In genomic region chr7:131970255-131970654, GRCm38 (mm10) we compare ENCODE assay signal across 20 mouse cellular contexts. TPM values are rescaled to one million over a fixed set of nuclear protein-coding genes. Genes with fewer than 3 reads are reported as not detected.
DNase-seq lines count a peak whose midpoint lies in the region; ATAC-seq and TF ChIP-seq lines count a peak whose summit lies in the region.
"Had no signal": no experiment of that assay in that cellular context is flagged by ENCODE, and none has a peak within 500 bp of the region (broad histone marks: within the 10 kb centered on the region; RNA-seq: fewer than 3 reads in every experiment).

No protein-coding gene starts in this region.

- intact Hi-C loops in left cerebral cortex, adult 2 months (cut with DNase I), result no loop called here
- intact Hi-C loops in left cerebral cortex, postnatal 4 days (cut with DNase I), result no loop called here

- H3K9me3 ChIP-seq in forebrain, embryonic 13.5 days (replicated peaks), result no peaks in the 10 kb centered on the region
- H3K9me3 ChIP-seq in forebrain, embryonic 10.5 days, result no peaks in the 10 kb centered on the region
- H3K9me3 ChIP-seq in midbrain, embryonic 15.5 days, result no peaks in the 10 kb centered on the region
- H3K9me3 ChIP-seq: embryonic facial prominence, embryonic 13.5 days; heart, embryonic 13.5 days; midbrain, embryonic 12.5 days; neural tube, embryonic 12.5 days had no signal

- no peak for ATAC-seq in forebrain, embryonic 13.5 days
- peak; percentile 88 for ATAC-seq in common myeloid progenitor, adult 5-6 weeks (replicated peaks; ENCODE audit: low read depth, poor library complexity, severe bottlenecking)
- no peak for ATAC-seq in midbrain, embryonic 15.5 days (replicated peaks)
- ATAC-seq: activated CD4-positive, CD25-positive, alpha-beta regulatory T cell, adult 4 months; liver, postnatal 0 days had no signal

- H3K4me2 ChIP-seq in forebrain, embryonic 13.5 days, result peak overlapping the region; percentile 66
- H3K4me2 ChIP-seq in midbrain, embryonic 15.5 days, result peak overlapping the region; percentile 60
- H3K4me2 ChIP-seq: embryonic facial prominence, embryonic 13.5 days; heart, embryonic 13.5 days; midbrain, embryonic 12.5 days had no signal

- H3K27me3 ChIP-seq in forebrain, embryonic 13.5 days, result peaks cover 46% of the 10 kb centered on the region
- peaks cover 46% of the 10 kb centered on the region for H3K27me3 ChIP-seq in forebrain, embryonic 10.5 days (ENCODE audit: poor library complexity, severe bottlenecking)
- no peaks in the 10 kb centered on the region; the same call in 1 of the 2 replicates for H3K27me3 ChIP-seq in midbrain, embryonic 15.5 days (replicated peaks)

- no peak for TF ChIP-seq CTCF in left cerebral cortex, adult 2 months (IDR thresholded peaks at IDR 0.05)

- no peak overlapping the region for H3K4me3 ChIP-seq in forebrain, embryonic 13.5 days
- no peak overlapping the region for H3K4me3 ChIP-seq in forebrain, embryonic 10.5 days
- H3K4me3 ChIP-seq in left cerebral cortex, adult 2 months, result peak overlapping the region; percentile 72
- H3K4me3 ChIP-seq in midbrain, embryonic 15.5 days, result no peak overlapping the region; the same call in 1 of the 2 replicates
- H3K4me3 ChIP-seq: embryonic facial prominence, embryonic 13.5 days; heart, embryonic 13.5 days; midbrain, embryonic 12.5 days; neural tube, embryonic 12.5 days had no signal

- H3K4me1 ChIP-seq in forebrain, embryonic 13.5 days, result peaks cover 17% of the 10 kb centered on the region
- H3K4me1 ChIP-seq in forebrain, embryonic 10.5 days, result peaks cover 17% of the 10 kb centered on the region
- H3K4me1 ChIP-seq in midbrain, embryonic 15.5 days, result peaks cover 17% of the 10 kb centered on the region
- H3K4me1 ChIP-seq: heart, embryonic 13.5 days had no signal

- H3K36me3 ChIP-seq in forebrain, embryonic 13.5 days (ENCODE audit: poor library complexity, severe bottlenecking), result no peaks in the 10 kb centered on the region
- no peaks in the 10 kb centered on the region for H3K36me3 ChIP-seq in forebrain, embryonic 10.5 days (replicated peaks)
- no peaks in the 10 kb centered on the region for H3K36me3 ChIP-seq in midbrain, embryonic 15.5 days (replicated peaks)
- H3K36me3 ChIP-seq: embryonic facial prominence, embryonic 13.5 days; heart, embryonic 13.5 days; midbrain, embryonic 12.5 days; neural tube, embryonic 12.5 days had no signal

- no peak for DNase-seq in forebrain, embryonic 10.5 days (ENCODE audit: extremely low spot score, low spot score)
- no peak for DNase-seq in left cerebral cortex, adult 2 months (ENCODE audit: extremely low spot score in 1 of 2, low spot score in 2 of 2)
- no peak for DNase-seq in left cerebral cortex, postnatal 4 days
- no peak for DNase-seq in ovary, postnatal 14 days (ENCODE audit: low spot score)
- no peak for DNase-seq in cerebellum, adult 8-10 months
- DNase-seq: adrenal gland, postnatal 36 days; gastrocnemius, postnatal 25 days; kidney, adult 2 months; liver, postnatal 0 days; right cerebral cortex, postnatal 25 days; thymus, postnatal 4 days had no signal

- WGBS in forebrain, embryonic 13.5 days, result 69% methylated on average over 3 of the region's 3 CpGs
- WGBS in forebrain, embryonic 10.5 days, result 81% methylated on average over 3 of the region's 3 CpGs
- WGBS in midbrain, embryonic 15.5 days, result 63% methylated on average over 3 of the region's 3 CpGs

- H3K9ac ChIP-seq in forebrain, embryonic 13.5 days, result no peak overlapping the region
- no peak overlapping the region for H3K9ac ChIP-seq in midbrain, embryonic 15.5 days
- H3K9ac ChIP-seq: embryonic facial prominence, embryonic 13.5 days; heart, embryonic 13.5 days; liver, postnatal 0 days; midbrain, embryonic 12.5 days; neural tube, embryonic 12.5 days had no signal

- no peak overlapping the region for H3K27ac ChIP-seq in forebrain, embryonic 13.5 days
- no peak overlapping the region for H3K27ac ChIP-seq in forebrain, embryonic 10.5 days
- H3K27ac ChIP-seq in left cerebral cortex, adult 2 months, result peak overlapping the region; percentile 67; the same call in 1 of the 2 replicates
- H3K27ac ChIP-seq in midbrain, embryonic 15.5 days, result no peak overlapping the region
- H3K27ac ChIP-seq: embryonic facial prominence, embryonic 13.5 days; heart, embryonic 13.5 days; midbrain, embryonic 12.5 days; neural tube, embryonic 12.5 days had no signal

RNA-seq across cellular contexts. Expression of gene Gpr26, which starts 4.0 kb away (rescaled TPM):
- 1.2 and 1.5 TPM in 2 replicates for polyA plus RNA-seq in forebrain, embryonic 13.5 days (2015; fragmentation: Nextera tagmentation; extraction: Ambion mirVana)
- polyA plus RNA-seq in forebrain, embryonic 10.5 days (2016; fragmentation: Nextera tagmentation; extraction: Ambion mirVana), result 0.02 TPM in 1 of 2 replicates, not detected in the other
- total RNA-seq in left cerebral cortex, adult 2 months (2021), result 100 to 1,000 TPM; 127 to 134 TPM
- 10 to 100 TPM; 49.3 to 52.4 TPM for total RNA-seq in left cerebral cortex, postnatal 4 days (2021)
- total RNA-seq in common myeloid progenitor, adult 5-6 weeks (2017), result not detected in 2 replicates
- polyA plus RNA-seq in midbrain, embryonic 15.5 days (2015; fragmentation: Nextera tagmentation; extraction: Ambion mirVana), result 3.0 and 3.2 TPM in 2 replicates
- total RNA-seq: adrenal gland, postnatal 36 days; gastrocnemius, postnatal 25 days had no signal
- polyA plus RNA-seq: activated CD4-positive, CD25-positive, alpha-beta regulatory T cell, adult 4 months; heart, embryonic 13.5 days; kidney, adult 2 months; large intestine, adult 2 months; liver, postnatal 0 days had no signal

Comparison
In these comparisons a context has a peak if more than half of its experiments do, and no peak if none do; other contexts are left out.
1. RNA of gene Gpr26, which starts 4.0 kb away (total RNA-seq): 127 to 134 TPM in left cerebral cortex, adult 2 months and 49.3 to 52.4 TPM in left cerebral cortex, postnatal 4 days; not detected in common myeloid progenitor, adult 5-6 weeks; every median in the first group is over 10 times any median in the second.